Mouse (Mus musculus) embryo, embryonic 11.5 days (tissue): ENCODE measurements around the gene Wfdc6a.
A peak's percentile ranks its signal among the peaks of the same experiment; 100 is the strongest.
"Not testable (repeated sequence)": the region's sequence is repeated elsewhere in the genome, so short reads cannot be mapped to it uniquely, and the experiment has no call there.

Source experiments
- DNase-seq: peaks from one replicate; pipeline ENCODE4 v3.0.0-alpha.2; 2012; ENCODE audit warnings: low read depth, low spot score

The Wfdc6a gene

DNA sequence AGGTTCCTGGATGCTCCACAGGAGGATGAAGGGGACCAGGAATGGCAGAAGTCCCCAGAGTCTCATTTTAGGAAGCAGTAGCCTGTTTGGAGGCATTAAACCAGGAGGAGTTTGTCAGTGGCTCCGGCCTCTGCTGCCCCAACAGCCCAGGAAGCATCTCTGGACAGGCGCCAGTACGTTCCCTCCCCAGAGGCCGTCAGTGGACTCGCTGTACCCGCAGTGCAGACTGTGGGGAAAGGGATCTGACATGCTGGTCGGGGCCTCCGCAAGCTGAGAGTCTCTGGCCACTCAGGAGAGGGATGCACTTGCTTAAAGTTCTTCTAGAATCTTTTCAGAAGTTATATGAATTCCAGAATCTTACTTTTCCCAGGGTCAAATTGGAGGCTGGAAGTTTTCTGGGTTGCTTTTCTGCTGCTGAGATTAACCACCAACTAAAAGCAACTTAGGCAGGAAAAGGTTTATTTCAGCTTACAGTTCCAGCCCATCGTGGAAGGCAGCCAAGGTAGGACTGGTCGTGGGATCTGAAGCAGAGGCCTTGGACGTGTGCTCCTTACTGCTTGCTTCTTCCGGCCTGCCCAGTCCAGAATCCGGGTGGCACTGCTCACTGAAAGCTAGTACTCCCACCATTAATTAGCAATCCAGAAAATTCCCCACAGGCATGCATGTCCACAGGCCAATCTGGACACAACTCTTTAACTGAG, at the start of gene Wfdc6a:
Wfdc6a (minus strand) TSS at position 423 of the 701 bp plus-strand sequence.
- DNase-seq, result not testable (repeated sequence)

DNA sequence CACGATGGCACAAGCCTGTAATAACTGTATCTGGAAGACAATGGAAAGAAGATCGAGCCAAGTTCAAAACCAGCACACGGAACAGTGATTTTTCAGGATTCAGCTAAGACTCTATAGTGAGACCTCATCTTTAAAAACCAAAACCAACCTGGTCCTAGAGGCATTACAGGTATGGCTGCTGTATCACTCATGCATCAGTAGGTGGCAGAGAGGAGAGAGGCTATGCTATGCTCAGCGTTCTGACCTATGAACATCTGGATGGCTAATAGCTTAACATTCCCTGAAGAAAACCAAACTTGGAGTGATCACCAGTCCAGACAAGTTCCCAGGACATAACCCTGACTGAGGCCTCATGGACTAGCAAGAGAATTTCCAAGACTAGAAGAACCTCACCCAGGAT, 36.5 kb upstream of the Wfdc6a start:
- no peak for DNase-seq

DNA sequence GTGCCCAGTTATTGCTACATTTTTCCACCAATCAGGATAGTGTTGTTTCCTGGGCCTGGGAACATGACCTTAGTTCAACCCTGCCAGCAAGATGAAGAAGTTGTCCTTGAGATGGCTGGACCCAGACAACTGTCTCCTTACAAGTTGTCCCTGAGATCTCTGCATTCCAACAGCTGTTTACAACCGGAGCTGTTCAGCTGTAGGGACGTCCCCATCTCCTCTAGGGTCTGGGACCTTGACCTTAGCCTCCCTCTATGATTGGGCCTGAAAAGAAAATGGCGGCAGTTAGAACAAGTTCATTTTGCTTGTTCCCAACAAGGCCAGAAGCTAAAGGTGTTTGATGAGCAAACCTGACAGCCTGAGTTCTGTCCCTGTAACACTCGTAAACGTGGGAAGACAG, 33.8 kb upstream of the Wfdc6a start:
- no peak for DNase-seq

DNA sequence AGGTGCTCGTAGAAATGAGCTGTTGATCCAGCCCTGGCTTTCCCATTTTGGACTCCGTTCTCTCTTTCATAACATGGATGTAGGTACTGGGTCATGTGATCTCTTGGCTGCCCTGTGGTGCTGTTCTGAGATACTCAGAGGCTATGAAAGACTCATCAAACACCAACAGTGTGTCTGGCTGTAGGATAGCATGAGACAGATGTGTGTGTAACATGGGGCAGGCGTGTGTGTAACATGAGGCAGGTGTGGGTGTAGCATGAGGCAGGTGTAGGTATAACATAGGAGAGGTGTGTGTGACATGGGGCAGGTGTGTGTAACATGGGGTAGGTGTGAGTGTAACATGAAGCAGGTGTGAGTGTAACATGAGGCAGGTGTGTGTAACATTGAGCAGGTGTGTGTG, 30.1 kb upstream of the Wfdc6a start:
- no peak for DNase-seq

DNA sequence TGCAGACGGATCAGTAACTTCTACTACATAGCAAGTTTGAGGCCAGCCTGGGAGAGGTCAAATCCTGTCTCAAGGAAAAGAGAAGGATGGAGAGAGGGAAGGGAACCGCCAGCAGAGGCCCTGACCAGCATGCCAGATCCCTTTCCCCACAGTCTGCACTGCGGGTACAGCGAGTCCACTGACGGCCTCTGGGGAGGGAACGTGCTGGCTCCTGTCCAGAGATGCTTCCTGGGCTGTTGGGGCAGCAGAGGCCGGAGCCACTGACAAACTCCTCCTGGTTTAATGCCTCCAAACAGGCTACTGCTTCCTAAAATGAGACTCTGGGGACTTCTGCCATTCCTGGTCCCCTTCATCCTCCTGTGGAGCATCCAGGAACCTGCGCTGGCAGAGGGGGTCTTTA, 28.2 kb upstream of the Wfdc6a start, which contains the start of the genes Wfdc6b and Wfdc8:
Wfdc6b (plus strand) TSS at position 52 of the 400 bp plus-strand sequence.
Wfdc8 (minus strand) TSS at position 156 of the 400 bp plus-strand sequence.
- DNase-seq, result not testable (repeated sequence)

DNA sequence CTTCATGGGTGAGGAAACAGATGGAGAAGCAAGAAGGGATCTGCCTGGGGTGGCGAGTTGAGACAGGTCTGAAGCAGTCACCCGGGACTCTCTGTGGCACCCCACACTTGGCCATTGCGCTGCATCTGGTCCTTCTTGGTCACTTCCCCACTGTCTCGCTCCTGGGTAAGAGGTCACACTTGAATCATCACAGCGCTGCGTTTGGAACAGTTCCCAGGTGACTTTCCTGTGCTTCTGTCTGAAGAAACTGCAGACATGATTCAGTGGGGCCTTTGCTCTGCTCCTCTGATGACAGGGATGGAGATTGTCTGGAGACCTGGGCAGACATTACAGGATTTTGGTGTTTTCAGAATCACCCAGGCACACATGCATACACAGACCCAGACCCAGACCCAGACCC, 23.5 kb upstream of the Wfdc6a start:
- DNase-seq, result no peak

DNA sequence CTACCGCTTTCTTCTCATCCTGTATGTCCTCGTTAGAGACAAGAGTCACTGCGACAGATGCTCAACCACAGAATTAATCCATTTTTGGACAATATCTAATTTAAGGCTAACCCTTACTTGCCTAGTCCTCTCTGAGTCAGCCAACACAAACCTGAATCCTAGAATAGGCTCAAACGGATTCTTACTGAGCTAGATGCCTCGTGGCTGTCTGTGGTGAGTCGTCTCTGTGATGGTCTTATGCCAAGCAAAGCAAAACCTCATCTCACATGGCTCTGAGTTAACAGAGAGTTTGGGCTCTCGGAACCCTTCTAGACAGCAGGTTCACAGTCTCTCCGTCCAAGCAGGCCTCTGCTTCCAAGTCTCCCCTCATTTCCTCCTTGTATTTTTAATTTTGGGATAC, 19.2 kb upstream of the Wfdc6a start:
- DNase-seq, result no peak

DNA sequence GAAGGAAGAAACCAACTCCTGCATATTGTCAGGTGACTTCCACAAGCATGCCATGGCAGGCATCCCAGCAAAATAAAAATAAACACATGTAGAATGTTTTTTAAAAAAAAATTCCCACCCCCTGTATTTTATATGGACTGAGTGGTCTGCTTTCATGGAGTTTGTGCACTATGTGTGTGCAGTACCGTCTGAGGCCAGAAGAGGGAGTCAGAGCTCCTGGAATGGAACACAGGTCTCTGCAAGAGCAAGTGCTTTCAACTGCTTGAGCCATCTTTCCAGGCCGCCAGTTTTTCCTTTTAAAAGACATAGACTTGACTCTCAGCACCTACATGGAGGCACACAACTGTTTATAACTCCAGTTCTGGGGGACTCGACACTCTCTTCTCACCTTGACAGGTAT, 18.2 kb upstream of the Wfdc6a start:
- DNase-seq, result no peak

DNA sequence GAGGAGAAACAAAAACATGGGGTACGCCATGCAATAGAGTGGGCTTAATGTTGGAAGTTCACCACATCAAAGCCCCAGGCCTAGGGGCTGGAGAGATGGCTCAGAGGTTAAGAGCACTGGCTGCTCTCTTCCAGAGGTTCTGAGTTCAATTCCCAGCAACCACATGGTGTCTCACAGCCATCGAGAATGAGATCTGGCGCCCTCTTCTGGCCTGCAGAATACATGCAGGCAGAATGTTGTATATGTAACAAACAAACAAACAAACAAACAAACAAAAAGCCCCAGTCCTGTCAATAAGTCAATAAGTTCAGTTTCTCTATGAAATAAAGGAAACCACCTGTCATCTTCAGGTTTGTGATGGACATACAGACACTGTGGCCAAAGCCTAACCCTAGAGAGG, 14.9 kb upstream of the Wfdc6a start:
- no peak for DNase-seq

DNA sequence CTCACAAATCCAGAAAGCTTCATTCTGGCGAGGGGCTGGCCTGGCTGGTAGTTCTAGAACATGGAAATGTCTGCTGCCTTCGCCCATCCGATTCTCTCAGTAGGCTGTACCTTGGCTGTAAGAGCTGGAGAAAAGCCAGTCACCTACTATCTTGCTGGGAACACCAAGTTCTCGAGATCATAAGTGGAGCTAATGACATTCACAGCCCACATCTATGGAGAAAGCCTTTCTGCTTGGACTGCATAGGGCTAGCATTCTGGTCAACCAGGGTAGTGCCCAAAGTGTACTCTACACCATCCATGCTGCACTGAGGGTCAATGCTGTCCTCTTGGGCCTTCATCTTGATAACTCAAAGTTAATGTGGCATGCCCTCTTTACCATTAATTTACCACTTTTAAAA, 8.2 kb upstream of the Wfdc6a start, which contains the start of gene Eppin:
Eppin (minus strand) TSS at position 101 of the 400 bp plus-strand sequence.
- DNase-seq, result no peak

DNA sequence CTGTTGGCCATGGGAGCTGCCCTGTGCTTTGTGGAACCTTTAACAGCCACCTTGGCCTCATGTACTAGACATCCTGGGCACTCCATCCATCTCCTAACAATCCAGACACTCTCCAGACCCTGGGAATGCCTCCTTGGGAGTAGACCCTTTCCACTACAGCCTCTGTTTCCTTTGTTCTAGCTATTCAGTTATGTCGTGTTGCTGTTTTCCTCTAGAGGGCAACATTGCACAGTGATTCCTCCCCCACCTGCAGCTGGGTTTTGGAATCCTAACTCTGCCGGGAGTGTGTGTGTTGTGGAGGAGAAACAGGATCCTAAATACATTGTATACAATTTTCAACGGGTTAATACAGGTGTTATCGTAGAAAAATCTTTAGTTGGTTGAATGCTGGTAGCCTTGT, 6.8 kb upstream of the Wfdc6a start:
- DNase-seq, result peak; percentile 56

DNA sequence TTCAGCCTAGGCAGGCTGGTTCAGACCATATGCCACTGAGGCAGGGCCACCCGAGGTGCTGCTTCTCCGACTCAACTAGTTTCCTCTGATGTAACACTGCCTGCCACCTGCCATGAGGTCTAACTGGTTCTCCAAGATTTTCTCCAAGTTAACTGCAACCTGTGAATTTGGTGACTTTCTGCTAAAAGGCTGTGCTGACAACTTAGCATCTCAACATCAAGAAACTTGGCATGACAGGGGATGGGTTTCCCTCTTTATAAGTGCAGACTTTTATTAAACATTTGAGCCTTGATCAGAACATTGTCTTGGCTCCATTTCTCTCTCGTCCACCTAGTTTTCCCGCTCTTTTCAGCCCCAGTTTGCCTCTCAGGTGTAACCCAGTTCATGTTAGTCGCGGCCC, 11.9 kb downstream of the Wfdc6a start, which contains the start of gene Spint3:
Spint3 (minus strand) TSS at position 101 of the 400 bp plus-strand sequence.
- DNase-seq, result not testable (repeated sequence)

DNA sequence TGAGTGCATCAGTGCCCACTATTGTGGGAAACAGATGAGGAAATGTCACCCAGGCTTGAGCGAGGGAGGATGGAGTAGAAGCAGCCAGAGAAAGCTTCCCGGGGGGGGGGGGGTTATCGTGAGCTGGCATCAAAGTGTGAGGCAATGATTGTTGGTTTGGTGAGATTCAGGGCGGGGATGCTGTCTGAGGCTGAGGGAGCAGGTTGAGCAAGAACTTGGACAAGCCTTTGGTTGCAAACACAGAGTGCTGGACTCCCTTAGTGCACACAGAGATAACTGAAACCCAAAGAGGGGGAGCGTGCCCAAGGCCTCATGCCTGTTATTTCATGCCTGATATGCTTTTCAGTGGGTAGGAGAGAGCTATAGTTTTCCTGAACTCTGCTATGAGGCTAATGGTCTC, 17.8 kb downstream of the Wfdc6a start:
- DNase-seq, result no peak

DNA sequence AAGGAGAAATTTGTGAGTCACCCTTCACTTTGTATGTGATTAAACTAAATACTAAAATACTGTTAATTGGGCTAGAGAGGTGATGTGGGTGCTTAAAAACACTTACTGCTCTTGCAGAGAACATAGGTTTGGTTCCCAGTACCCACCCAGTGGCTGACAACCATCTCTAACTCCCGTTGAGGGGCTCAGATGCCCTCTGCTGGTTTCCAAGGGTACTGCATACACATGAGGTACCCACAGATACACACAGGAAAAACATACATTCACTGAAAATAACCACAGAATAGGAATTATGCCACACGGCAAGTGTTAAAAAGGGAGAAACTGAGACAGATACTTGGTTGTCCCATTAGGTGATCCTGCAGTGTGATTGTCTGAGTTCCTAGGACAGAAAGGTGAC, 18.2 kb downstream of the Wfdc6a start:
- no peak for DNase-seq

DNA sequence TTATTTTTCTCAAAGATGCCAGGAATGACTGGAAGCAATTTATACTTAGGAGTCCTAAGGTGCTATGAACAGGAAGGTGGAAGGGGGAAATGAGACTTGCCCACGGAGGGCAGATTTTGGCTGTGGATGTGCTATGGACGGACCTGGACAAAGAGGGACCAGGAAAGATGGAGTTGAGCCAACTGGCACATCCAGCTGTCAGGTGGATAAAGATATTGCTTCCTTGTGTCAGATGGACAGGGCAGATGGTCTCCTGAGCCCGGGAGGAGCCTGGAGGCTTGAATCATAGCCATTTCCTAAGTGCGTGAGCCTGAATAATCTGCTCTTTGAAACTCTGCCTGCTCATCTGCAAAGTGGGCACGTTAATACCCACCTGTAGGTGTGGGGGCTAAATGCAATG, 20.9 kb downstream of the Wfdc6a start:
- no peak for DNase-seq

DNA sequence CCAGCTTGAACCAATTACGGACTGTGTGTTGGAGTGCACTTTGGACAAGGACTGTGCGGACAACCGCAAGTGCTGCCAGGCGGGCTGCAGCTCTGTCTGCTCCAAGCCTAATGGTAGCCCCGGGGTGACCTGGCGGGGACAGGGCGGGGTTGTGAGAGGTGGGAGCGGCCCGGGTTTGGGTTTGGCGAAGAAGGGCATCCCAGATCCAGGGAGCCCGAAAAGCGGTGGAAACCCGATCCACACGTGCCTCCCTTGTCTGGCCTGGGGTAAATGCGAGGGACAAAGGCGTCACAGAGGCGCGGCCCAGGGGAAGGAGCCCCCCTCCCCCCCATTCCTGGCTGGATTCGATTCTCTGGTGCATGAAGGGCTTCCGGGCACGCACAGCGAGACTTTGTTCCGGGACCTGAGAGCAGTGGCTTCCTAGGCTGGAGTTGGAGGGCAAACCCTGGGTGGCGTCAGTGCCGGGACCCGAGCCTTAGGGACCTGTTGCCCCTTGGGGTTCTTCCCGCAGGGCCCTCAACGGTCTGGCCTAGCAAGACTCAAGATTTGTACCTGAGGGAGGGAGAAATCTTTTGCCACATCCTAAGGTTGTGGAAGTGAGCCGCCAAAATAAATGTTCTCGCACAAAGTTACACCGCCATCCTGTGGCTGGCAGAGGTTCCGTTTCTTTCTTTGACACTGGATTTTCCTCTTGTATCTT, 21.8 kb downstream of the Wfdc6a start:
- peak; percentile 37 for DNase-seq

DNA sequence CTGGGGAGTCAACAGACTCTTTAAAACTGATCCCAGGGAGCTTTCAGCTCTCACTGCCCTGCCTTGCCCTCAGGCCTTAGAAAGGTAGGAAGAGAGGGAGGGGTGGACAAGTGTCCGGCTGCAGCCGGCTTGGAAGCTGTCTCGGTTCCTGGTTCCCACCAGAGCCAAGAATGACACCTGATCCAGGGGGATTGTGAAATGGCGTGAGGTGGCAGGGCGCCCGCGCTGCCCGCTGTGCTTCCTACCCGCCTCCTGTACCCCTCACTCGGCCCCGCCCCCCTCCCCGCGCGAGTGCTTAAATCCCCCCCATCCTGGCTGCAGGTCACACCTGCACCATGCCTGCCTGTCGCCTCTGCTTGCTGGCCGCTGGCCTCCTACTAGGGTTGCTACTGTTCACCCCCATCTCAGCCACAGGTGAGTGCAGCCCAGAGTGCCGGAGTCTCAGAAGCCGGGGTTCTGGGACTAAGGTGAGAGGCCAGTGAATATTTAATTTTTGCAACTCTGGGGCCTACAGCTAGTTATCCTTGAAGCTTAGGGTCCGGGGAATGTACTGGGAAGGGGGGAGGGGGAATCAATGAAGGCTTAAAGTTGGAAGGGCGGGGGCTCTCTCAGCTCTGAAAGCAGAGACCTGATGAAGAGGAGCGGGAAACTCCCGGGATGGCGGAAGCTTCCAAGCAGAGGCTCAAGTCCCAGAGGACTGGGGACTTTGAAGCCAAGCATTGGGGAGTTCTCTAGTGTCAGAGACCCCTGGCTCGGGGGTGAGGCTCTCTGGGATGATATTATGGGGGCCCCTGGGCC, 22.7 kb downstream of the Wfdc6a start, which contains the start of gene Wfdc2:
Wfdc2 (plus strand) TSS at position 23 of the 798 bp plus-strand sequence.
- no peak for DNase-seq

DNA sequence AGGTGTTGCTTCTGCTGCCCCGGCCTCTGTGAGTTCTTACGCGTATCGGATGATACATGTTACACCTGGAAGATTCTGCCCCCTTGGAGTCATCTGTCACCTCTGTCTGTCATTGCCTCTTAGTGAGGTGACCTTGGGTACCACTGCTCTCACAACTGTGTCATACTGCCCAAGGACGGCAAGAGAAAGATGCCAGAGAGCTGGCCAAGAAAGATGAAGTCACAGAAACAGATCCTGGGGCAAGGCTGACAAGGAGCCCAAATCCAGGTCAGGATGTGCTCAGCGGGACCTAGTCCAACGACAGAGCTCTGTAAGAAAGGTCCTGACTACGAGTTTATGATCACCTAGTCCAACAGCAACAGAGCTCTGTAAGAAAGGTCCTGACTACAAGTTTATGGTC, 25.1 kb downstream of the Wfdc6a start:
- no peak for DNase-seq

DNA sequence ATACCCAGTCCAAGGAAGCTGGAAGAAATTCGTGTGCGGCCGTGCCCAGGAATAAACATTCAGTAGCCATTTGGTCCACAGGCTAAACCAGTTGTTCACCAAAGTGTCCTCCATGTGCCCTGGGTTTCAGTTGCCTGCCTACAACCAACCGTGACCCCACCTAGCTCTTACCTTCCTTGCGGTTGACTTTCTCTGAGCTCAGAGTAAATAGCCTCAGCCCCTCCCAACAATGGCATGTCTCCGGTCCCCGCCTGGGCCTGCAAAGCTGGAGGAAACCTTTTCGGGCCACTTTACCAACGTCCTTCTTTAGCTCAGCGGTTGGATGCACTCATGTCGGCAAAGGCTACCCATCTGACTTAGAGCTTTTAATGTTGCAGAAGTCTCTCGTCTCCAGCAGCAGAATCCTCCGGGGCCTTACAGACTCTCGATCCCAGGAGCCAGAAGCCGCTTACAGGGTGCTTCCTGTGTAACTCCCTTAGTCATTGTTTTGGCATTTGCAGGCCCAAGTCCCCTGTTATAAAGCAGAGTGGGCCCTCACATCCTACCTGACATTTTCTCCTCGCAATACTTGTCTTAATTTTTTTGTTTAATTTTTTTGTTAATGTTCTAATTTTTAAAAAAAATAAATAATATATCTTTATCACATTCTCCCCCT, 26.1 kb downstream of the Wfdc6a start:
- DNase-seq, result no peak

DNA sequence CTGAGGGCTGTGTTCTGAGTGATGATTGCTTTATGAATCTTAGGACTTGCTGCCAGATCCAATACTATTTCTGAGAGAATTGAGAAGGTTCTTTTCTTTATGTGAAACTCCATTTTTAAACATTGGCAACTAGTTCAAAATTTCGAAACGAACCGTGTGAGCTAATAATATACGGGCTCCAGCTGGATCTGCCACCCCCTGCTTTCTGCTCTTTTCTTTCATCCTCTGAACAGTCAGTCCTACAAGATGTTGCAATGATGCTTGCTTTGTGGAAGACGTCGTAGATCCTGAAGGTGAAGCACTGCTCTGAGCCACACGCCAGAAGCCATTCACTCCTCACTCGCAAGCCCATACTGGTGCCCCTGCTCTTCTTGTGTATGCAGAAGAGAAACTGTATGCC, 26.8 kb downstream of the Wfdc6a start:
- no peak for DNase-seq

DNA sequence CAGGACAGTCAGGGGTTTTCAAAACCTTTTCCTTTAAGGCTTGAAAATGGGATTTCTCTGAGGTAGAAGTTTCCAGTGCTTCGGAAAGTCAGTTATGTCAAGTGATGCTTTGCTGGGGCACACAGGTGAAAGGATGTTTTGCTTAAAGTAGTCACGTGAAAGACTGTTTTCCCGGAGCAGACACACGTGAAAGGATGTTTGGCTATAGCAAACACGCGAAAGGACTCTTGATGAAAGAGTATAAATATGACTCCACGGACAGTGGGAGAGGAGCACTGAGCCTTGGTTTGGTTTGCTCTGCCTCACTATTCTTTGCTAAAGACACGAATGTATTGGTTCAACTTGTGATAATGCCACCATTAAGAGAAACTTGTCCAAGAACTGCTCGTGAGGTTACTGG, 33.7 kb downstream of the Wfdc6a start:
- DNase-seq, result no peak

DNA sequence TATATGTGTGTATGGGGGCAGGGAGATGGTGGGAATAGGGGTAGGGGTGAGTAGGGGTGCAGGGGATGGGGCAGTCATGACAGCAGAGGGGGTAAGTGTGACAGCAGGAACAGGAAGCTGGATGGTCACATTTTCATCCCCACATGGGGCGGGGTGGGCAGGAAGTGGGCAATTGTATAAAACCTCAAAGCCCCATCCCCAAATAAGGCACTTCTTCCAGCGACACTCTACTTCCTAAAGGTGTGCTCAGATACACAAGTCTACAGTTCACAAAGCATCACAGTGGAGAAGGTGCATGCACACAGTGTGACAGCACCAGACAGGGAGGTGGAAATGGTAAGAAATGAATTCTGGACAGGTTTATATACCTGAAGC, 34.4 kb downstream of the Wfdc6a start:
- no peak for DNase-seq
